Mouse (Mus musculus) hindbrain, embryonic 13.5 days (tissue): ENCODE measurements around the gene Gm45713. TPM values are rescaled to one million over a fixed set of nuclear protein-coding genes. Genes with fewer than 3 reads are reported as not detected.
A peak's percentile ranks its signal among the peaks of the same experiment; 100 is the strongest.
"Not testable (repeated sequence)": the region's sequence is repeated elsewhere in the genome, so short reads cannot be mapped to it uniquely, and the experiment has no call there.

Experiments used
- ATAC-seq: fragments of 200-750 bp; cut with Nextera tagmentation; 2 replicates; pipeline ENCODE4 v1.8.0; 2017; ENCODE audit warnings: moderate TSS enrichment; ENCODE audit not compliant: low FRiP score
- H3K27ac ChIP-seq: fragments of 300-500 bp; sonication (generic); 2 replicates; pipeline ENCODE4 v1.5.1; 2015; ENCODE audit warnings: inconsistent platforms, mild to moderate bottlenecking, moderate library complexity
- H3K27me3 ChIP-seq: fragments of 300-500 bp; sonication (generic); 2 replicates; pipeline ENCODE4 v1.6.1; 2015; ENCODE audit warnings: mild to moderate bottlenecking, inconsistent platforms
- H3K36me3 ChIP-seq: fragments of 300-500 bp; sonication (generic); 2 replicates; pipeline ENCODE4 v1.6.1; 2015; ENCODE audit warnings: mild to moderate bottlenecking, inconsistent platforms
- H3K4me1 ChIP-seq: fragments of 300-500 bp; sonication (generic); replicated peaks from 2 replicates; pipeline ENCODE4 v1.6.1; 2015; ENCODE audit warnings: inconsistent platforms
- H3K4me2 ChIP-seq: fragments of 300-500 bp; sonication (generic); 2 replicates; pipeline ENCODE4 v1.6.1; 2015; ENCODE audit warnings: inconsistent platforms, mild to moderate bottlenecking, moderate library complexity
- H3K4me3 ChIP-seq: fragments of 300-500 bp; sonication (generic); 2 replicates; pipeline ENCODE4 v1.5.1; 2015; ENCODE audit warnings: mild to moderate bottlenecking, inconsistent platforms
- H3K9ac ChIP-seq: fragments of 300-500 bp; sonication (generic); 2 replicates; pipeline ENCODE4 v1.6.1; 2015; ENCODE audit warnings: mild to moderate bottlenecking, inconsistent platforms
- H3K9me3 ChIP-seq: fragments of 300-500 bp; sonication (generic); 2 replicates; pipeline ENCODE4 v1.6.1; 2016; ENCODE audit warnings: inconsistent platforms
- WGBS: fragments of 180-500 bp; shearing (Covaris S2); methylation state at CpG from one replicate; pipeline ENCODE4 v1.1.7; 2015; 5-methylcytosine and 5-hydroxymethylcytosine counted together
- polyA plus RNA-seq: library from polyadenylated mRNA; unstranded; fragments of >200 nt; fragmentation: Nextera tagmentation; extraction: Ambion mirVana; gene quantifications from 2 replicates; pipeline ENCODE4 v1.2.1, GENCODE M21; 2015

Gm45713 gene
- polyA plus RNA-seq, 1 experiment from 2014 or later: 0.14 TPM

DNA sequence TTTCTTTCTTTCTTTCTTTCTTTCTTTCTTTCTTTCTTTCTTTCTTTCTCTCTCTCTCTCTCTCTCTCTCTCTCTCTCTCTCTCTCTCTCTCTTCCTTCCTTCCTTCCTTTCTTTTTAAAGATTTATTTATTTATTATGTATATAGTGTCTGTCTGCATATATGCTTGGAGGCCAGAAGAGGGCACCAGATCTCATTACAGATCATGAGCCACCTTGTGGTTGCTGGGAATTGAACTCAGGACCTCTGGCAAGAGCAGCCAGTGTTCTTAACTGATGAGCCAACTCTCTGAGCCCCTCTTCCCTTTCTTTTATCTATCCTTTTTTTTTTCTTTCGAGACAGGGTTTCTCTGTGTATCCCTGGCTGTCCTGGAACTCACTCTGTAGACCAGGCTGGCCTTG, 37.7 kb upstream of the Gm45713 start:
- Histone ChIP-seq H3K4me1 (peaks cover 19% of the 10 kb centered on the region), H3K27me3 (peaks cover 97% of the 10 kb centered on the region)
- H3K4me2 ChIP-seq, H3K27ac ChIP-seq, H3K9me3 ChIP-seq, H3K36me3 ChIP-seq, H3K9ac ChIP-seq, H3K4me3 ChIP-seq, ATAC-seq: not testable (repeated sequence)
- 55% methylated on average over 1 of the region's 1 CpGs for WGBS

DNA sequence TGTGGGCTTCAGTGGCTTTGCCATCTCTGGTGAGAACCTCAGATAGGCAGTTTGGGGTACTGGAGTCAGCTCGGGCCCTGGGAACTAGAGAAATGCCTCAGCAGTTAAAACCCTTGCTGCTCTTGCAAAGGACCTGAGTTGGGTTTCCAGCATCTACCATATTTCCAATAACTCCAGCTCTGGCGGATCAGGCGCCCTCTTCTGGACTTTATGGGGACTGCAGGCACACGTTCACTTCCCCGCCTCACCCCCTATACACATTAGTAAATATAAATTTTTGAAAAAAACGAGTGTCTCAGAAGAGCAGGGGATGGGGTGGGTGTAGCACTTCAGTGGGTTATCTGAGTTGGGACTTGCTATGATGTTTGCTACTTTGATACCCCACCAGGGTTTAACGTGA, 36.9 kb upstream of the Gm45713 start:
- 58% methylated on average over 7 of the region's 7 CpGs for WGBS
- ATAC-seq: no peak
- H3K4me1 ChIP-seq: peaks cover 27% of the 10 kb centered on the region

DNA sequence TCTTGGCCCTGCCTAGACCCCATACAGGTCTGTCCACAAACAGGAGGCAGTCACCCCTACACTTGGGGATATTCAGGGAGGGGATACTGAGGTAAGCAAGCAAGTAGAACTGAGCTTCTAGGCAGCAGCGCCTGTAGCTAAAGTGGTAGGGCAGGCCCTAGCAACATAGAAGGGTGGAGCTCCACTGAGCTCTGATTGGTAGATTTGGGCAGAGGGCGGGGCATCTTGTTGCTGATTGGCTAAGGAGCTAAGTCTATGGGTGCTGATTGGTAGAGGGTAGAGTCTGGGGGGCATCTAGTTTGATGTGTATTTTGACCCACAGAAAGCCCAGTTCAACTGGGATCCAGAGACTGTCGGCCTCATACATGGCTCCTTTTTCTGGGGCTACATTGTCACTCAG, 33.5 kb upstream of the Gm45713 start:
- WGBS: 88% methylated on average over 3 of the region's 3 CpGs
- Histone ChIP-seq H3K27ac (no peak overlapping the region), H3K36me3 (no peaks in the 10 kb centered on the region), H3K27me3 (peaks cover 97% of the 10 kb centered on the region), H3K4me2 (no peak overlapping the region), H3K9me3 (0 out of 2 replicates have a peak, but pooled peaks cover 5% of the 10 kb centered on the region), H3K4me3 (no peak overlapping the region), H3K9ac (no peak overlapping the region), H3K4me1 (peaks cover 20% of the 10 kb centered on the region)
- no peak for ATAC-seq

More for the DNA sequence above, 36.9 kb upstream of the Gm45713 start:
- Histone ChIP-seq H3K4me3 (no peak overlapping the region), H3K4me2 (no peak overlapping the region), H3K27ac (no peak overlapping the region), H3K9ac (no peak overlapping the region), H3K36me3 (no peaks in the 10 kb centered on the region), H3K9me3 (0 out of 2 replicates have a peak, but pooled peaks cover 5% of the 10 kb centered on the region), H3K27me3 (peaks cover 97% of the 10 kb centered on the region)

DNA sequence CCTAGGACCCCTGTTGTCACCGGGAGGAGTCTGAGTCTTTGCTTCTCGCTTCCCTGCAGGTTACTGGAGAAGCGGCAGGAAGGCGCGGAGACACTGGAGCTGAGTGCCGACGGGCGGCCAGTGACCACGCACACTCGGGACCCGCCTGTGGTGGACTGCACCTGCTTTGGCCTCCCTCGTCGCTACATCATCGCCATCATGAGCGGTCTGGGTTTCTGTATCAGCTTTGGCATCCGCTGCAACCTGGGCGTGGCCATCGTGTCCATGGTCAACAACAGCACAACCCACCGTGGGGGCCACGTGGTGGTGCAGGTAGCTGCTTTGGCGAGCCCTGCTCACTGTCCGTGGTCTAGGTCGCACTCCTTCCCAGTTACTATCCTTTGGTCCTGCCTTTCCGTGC, 32.6 kb upstream of the Gm45713 start:
- H3K4me3 ChIP-seq: peak overlapping the region; percentile 17
- 4% methylated on average over 24 of the region's 24 CpGs for WGBS
- no peak overlapping the region for H3K27ac ChIP-seq
- peaks cover 26% of the 10 kb centered on the region for H3K4me1 ChIP-seq
- no peaks in the 10 kb centered on the region for H3K36me3 ChIP-seq
- H3K9me3 ChIP-seq: 0 out of 2 replicates have a peak, but pooled peaks cover 5% of the 10 kb centered on the region
- peak overlapping the region; percentile 36 for H3K4me2 ChIP-seq
- ATAC-seq: no peak; the same call in 1 of the 2 replicates
- H3K27me3 ChIP-seq: peaks cover 97% of the 10 kb centered on the region
- peak overlapping the region; percentile 39 for H3K9ac ChIP-seq

DNA sequence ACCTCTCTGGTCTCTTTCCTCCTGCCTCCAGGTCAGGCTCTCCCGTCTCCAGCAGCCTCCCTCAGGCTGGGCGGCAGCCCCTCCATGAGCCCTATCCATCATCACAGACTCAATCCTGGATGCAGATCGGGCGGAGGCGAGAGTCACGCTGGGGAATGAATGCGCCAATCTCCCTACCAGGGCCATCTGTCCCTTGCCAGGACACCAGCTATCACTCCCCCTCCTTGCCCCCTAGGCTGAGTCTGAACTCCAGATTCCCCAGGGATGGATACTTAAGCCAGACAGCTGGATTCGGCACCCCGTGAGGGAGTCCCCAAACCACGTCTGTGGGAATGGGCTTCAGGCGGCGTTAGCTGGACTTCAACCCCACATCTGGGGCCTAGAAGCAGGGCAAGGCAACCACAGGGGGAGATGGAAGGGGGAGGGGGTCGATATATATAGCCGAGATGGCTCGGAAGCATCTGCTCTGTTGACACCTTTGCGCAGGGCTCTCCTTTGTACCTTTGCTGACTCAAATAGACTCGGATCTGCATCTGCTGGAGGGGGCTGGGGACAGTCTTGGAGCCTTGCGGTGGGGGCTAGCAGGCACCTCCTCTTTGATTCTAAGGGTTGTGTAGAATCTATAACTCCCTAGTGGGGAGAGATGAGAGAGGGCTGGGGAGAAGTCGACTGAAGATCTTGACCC, 31.9 kb upstream of the Gm45713 start:
- no peak for ATAC-seq

DNA sequence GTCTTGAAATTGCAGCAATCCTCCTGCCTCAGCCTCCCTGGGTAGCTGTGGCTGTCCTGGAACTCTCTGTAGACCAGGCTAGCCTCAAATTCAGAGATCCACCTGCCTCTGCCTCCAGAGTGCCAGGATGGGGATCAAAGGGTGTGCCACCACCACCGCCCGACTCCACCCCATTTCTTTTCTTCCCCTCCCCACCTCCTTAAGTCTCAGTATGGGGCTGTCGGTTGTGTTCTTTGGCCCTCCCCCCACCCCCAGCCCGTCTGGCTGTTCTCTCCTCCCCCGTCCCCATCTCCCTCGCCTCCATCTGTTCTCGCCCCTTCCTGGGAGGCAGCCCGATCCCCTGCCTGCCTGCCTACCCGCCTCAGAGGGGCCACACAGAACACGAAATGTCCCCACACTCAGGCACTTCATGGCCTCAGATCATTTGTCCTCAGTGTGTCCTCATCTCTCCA, 30.9 kb upstream of the Gm45713 start:
- 26% methylated on average over 10 of the region's 10 CpGs for WGBS
- no peak for ATAC-seq
- no peak overlapping the region for H3K9ac ChIP-seq
- H3K4me2 ChIP-seq: no peak overlapping the region
- no peaks in the 10 kb centered on the region for H3K36me3 ChIP-seq
- H3K27ac ChIP-seq: no peak overlapping the region
- peaks cover 35% of the 10 kb centered on the region for H3K4me1 ChIP-seq
- peaks cover 97% of the 10 kb centered on the region for H3K27me3 ChIP-seq
- H3K9me3 ChIP-seq: 0 out of 2 replicates have a peak, but pooled peaks cover 5% of the 10 kb centered on the region
- H3K4me3 ChIP-seq: no peak overlapping the region

More for the DNA sequence above, 31.9 kb upstream of the Gm45713 start:
- 2% methylated on average over 19 of the region's 19 CpGs for WGBS
- 0 out of 2 replicates have a peak overlapping the region, but pooled peaks have one; percentile 5 for H3K4me3 ChIP-seq
- 0 out of 2 replicates have a peak, but pooled peaks cover 5% of the 10 kb centered on the region for H3K9me3 ChIP-seq
- H3K27ac ChIP-seq: no peak overlapping the region
- H3K36me3 ChIP-seq: no peaks in the 10 kb centered on the region
- H3K4me1 ChIP-seq: peaks cover 27% of the 10 kb centered on the region
- H3K4me2 ChIP-seq: 0 out of 2 replicates have a peak overlapping the region, but pooled peaks have one; percentile 11
- H3K9ac ChIP-seq: peak overlapping the region; percentile 39
- peaks cover 99% of the 10 kb centered on the region for H3K27me3 ChIP-seq

DNA sequence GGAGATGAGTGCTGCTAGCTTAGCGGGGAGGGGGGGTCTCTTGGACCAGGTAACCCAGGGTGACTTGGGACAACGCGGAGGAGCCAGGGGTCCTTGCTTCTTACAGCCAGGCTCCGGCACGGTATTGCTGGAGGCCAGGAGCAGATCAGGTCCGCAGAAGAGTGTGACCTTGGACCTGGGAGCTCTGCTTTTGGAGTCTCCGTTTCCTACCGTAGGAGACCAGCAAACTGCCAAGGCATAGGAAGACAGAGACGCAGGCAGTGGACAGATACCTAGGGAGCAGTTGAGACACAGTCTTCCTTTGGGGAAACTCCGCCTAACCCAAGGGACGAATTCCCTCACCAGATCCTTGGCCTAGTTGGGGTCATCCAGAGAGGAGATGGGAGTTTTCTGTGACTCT, 29.7 kb upstream of the Gm45713 start:
- no peak overlapping the region for H3K4me2 ChIP-seq
- H3K4me3 ChIP-seq: no peak overlapping the region
- H3K27me3 ChIP-seq: peaks cover 85% of the 10 kb centered on the region
- H3K4me1 ChIP-seq: peaks cover 36% of the 10 kb centered on the region
- ATAC-seq: no peak
- H3K9me3 ChIP-seq: 0 out of 2 replicates have a peak, but pooled peaks cover 5% of the 10 kb centered on the region
- no peak overlapping the region for H3K9ac ChIP-seq
- H3K36me3 ChIP-seq: peaks cover 3% of the 10 kb centered on the region; the same call in 1 of the 2 replicates
- no peak overlapping the region for H3K27ac ChIP-seq
- 39% methylated on average over 11 of the region's 11 CpGs for WGBS

DNA sequence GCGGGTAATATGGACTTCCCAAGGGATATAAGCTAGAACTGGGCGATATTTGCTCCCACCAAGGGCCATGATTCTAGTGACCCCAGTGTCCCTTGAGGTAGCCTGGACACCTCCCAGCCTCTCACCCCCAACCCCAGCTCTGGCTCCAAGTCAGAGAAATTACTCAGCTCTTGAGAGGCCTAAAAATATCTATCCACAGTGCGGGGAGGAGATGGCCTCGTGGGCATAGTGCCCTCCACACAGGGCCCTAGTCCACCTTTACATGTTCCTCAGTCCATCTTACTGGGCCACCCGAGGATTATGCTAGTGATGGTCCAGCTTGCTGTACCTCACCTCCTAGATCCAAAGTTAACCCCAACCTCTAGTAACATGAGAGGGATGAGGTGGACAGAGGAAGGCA, 28.8 kb upstream of the Gm45713 start:
- H3K36me3 ChIP-seq: peaks cover 11% of the 10 kb centered on the region
- peaks cover 36% of the 10 kb centered on the region for H3K4me1 ChIP-seq
- 67% methylated on average over 5 of the region's 5 CpGs for WGBS
- H3K27ac ChIP-seq: no peak overlapping the region
- H3K9ac ChIP-seq: no peak overlapping the region
- no peak overlapping the region for H3K4me2 ChIP-seq
- peaks cover 76% of the 10 kb centered on the region for H3K27me3 ChIP-seq
- no peak for ATAC-seq
- H3K9me3 ChIP-seq: 0 out of 2 replicates have a peak, but pooled peaks cover 5% of the 10 kb centered on the region
- H3K4me3 ChIP-seq: no peak overlapping the region

DNA sequence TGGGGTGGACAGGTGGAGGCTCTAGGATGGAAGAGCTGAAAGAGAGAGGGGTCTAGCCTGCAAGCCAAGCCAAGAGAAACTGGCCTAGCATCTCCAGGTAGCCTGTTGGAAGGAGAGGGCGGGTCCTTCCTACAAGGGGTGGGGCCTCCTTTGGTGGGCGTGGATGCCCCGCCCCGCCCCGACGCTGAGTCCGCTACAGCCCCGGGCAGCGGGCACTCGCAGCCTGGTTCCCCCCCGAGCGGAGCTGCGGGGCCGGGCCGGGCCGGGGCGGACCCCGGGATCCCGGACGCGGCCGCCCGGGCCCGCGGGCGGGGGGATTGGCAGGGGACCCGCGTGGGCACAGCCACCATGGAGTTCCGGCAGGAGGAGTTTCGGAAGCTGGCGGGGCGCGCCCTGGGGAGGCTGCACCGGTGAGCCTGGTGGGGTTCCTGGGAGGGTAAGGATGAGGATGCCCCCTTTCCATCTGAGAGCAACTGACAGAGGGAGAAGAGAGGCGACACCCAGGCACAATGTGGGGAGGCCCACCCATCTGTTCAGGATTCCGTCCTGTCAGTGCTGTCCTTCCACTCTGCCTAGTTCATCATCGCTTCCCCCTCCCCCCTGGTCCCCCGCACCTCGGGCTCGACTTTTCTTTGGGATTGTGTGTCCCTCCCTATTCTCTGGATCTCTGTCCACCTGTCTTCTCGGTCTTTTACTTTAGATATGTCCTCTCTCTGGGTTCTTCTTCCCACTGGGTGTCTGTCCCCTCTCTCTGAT, 27.9 kb upstream of the Gm45713 start, which contains the start of gene Slc17a7:
Gene Slc17a7, plus strand, starts transcription at position 215 of the 756 bp plus-strand sequence.
- no peak within 1 kb of the TSS for H3K27ac ChIP-seq
- WGBS: 2% methylated on average over 38 of the region's 41 CpGs
- H3K36me3 ChIP-seq: peaks cover 20% of the 10 kb centered on the region
- H3K27me3 ChIP-seq: peaks cover 67% of the 10 kb centered on the region
- peak within 1 kb of the TSS; percentile 36 for H3K4me3 ChIP-seq
- peaks cover 35% of the 10 kb centered on the region for H3K4me1 ChIP-seq
- ATAC-seq: no peak
- H3K9ac ChIP-seq: peak within 1 kb of the TSS; percentile 61
- H3K9me3 ChIP-seq: no peaks in the 10 kb centered on the region
- H3K4me2 ChIP-seq: peak within 1 kb of the TSS; percentile 56

DNA sequence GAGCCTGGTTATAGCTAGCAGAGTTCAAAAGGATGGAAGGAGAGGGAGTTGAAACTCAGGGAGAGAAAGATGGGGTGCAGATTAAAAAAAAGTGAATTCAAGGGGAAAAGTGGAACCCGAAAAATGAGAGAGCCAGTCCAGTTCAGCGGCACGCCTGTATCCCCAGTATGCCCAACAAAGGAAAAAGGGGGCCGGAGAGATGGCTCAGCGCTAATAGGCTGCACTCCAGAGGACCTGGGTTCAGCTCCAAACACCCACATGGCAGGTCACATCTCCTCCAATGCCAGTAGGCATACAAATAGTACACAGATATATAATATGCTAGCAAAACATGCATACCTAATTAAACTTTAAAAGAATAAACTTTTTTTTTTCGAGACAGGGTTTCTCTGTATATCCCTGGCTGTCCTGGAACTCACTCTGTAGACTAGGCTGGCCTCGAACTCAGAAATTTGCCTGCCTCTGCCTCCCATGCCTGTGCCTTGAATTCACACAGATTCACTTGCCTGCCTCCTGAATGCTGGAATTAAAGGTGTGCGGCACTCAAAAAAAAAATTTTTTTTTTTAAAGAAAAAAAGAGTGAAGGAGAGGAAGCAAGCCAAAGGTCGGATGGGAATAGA, 27.1 kb upstream of the Gm45713 start:
- 74% methylated on average over 9 of the region's 9 CpGs for WGBS
- H3K4me1 ChIP-seq: peaks cover 27% of the 10 kb centered on the region
- no peak overlapping the region for H3K4me2 ChIP-seq
- H3K27me3 ChIP-seq: peaks cover 59% of the 10 kb centered on the region
- no peaks in the 10 kb centered on the region for H3K9me3 ChIP-seq
- H3K4me3 ChIP-seq: no peak overlapping the region; the same call in 1 of the 2 replicates
- peaks cover 28% of the 10 kb centered on the region for H3K36me3 ChIP-seq
- H3K27ac ChIP-seq: no peak overlapping the region
- H3K9ac ChIP-seq: no peak overlapping the region
- ATAC-seq: no peak

DNA sequence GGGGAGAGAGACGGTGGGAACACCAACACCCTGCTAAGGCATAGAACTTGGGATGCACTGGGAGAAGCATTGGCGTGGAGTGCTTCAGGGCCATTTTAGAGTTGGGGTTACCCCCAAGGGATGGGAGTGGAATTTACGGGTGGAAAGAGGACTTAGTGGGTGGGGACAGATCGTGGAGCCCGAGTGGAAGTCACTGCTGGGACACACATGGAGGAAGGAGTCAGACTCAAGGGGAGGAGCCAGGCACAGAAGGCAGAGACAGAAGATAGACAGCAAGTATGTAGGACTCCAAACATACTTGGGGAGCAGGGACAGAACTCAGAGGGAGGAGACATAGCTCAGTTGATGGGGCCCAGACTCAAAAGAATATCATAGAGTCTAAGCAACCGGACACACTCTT, 26.5 kb upstream of the Gm45713 start:
- peak overlapping the region; percentile 68 for H3K4me2 ChIP-seq
- H3K9me3 ChIP-seq: no peaks in the 10 kb centered on the region
- 0 out of 2 replicates have a peak overlapping the region, but pooled peaks have one; percentile 51 for H3K9ac ChIP-seq
- peaks cover 53% of the 10 kb centered on the region for H3K27me3 ChIP-seq
- WGBS: 26% methylated on average over 6 of the region's 6 CpGs
- ATAC-seq: no peak; the same call in 1 of the 2 replicates
- peaks cover 21% of the 10 kb centered on the region for H3K4me1 ChIP-seq
- H3K36me3 ChIP-seq: peaks cover 34% of the 10 kb centered on the region
- peak overlapping the region; percentile 37 for H3K4me3 ChIP-seq
- peak overlapping the region; percentile 23; the same call in 1 of the 2 replicates for H3K27ac ChIP-seq
